Mouse (Mus musculus) hindbrain, embryonic 14.5 days (tissue): Measurements from ENCODE around the gene Vps72. TPM values are rescaled to one million over a fixed set of nuclear protein-coding genes. Genes with fewer than 3 reads are reported as not detected.

Experiments
- ATAC-seq: fragments of 200-750 bp; cut with Nextera tagmentation; 2 replicates; pipeline ENCODE4 v1.8.0; 2017; ENCODE audit warnings: moderate number of reproducible peaks, mild to moderate bottlenecking, moderate TSS enrichment, moderate library complexity; ENCODE audit not compliant: low FRiP score
- DNase-seq: peaks from one replicate; pipeline ENCODE4 v3.0.0-alpha.2; 2015; ENCODE audit warnings: low spot score
- H3K27ac ChIP-seq: fragments of 300-500 bp; sonication (generic); 2 replicates; pipeline ENCODE4 v1.5.1; 2014; ENCODE audit warnings: mild to moderate bottlenecking, moderate library complexity
- H3K27me3 ChIP-seq: fragments of 300-500 bp; sonication (generic); 2 replicates; pipeline ENCODE4 v1.6.1; 2014; ENCODE audit warnings: mild to moderate bottlenecking, low read length, mixed read lengths; ENCODE audit not compliant: control insufficient read depth, insufficient read depth
- H3K36me3 ChIP-seq: fragments of 300-500 bp; sonication (generic); replicated peaks from 2 replicates; pipeline ENCODE4 v1.6.1; 2014; ENCODE audit not compliant: control insufficient read depth, insufficient read depth
- H3K4me1 ChIP-seq: fragments of 300-500 bp; sonication (generic); replicated peaks from 2 replicates; pipeline ENCODE4 v1.6.1; 2014; ENCODE audit warnings: antibody characterized with exemption, low read length, mixed read lengths; ENCODE audit not compliant: control insufficient read depth, insufficient read depth
- H3K4me2 ChIP-seq: fragments of 300-500 bp; sonication (generic); replicated peaks from 2 replicates; pipeline ENCODE4 v1.6.1; 2014; ENCODE audit warnings: mild to moderate bottlenecking, moderate library complexity
- H3K4me3 ChIP-seq: fragments of 300-500 bp; sonication (generic); replicated peaks from 2 replicates; pipeline ENCODE4 v1.5.1; 2014; ENCODE audit warnings: mild to moderate bottlenecking, low read length
- H3K9ac ChIP-seq: fragments of 300-500 bp; sonication (generic); 2 replicates; pipeline ENCODE4 v1.6.1; 2014
- H3K9me3 ChIP-seq: fragments of 300-500 bp; sonication (generic); 2 replicates; pipeline ENCODE4 v1.6.1; 2016; ENCODE audit warnings: low read length; ENCODE audit not compliant: control insufficient read depth
- WGBS: fragments of 180-500 bp; shearing (Covaris S2); extraction: QIAGEN DNeasy Blood & Tissue Kit; methylation state at CpG from one replicate; pipeline ENCODE4 v1.1.7; 2014; 5-methylcytosine and 5-hydroxymethylcytosine counted together
- microRNA-seq: library from miRNA; unstranded; fragments of <30 nt; microRNA quantifications from one replicate; pipeline ENCODE4, GENCODE M21; 2016
- polyA plus RNA-seq: library from polyadenylated mRNA; unstranded; fragments of >200 nt; fragmentation: Nextera tagmentation; extraction: Ambion mirVana; gene quantifications from 2 replicates; pipeline ENCODE4 v1.2.1, GENCODE M21; 2014

The Vps72 gene
- polyA plus RNA-seq, 1 experiment from 2014 or later, result 150 TPM

DNA sequence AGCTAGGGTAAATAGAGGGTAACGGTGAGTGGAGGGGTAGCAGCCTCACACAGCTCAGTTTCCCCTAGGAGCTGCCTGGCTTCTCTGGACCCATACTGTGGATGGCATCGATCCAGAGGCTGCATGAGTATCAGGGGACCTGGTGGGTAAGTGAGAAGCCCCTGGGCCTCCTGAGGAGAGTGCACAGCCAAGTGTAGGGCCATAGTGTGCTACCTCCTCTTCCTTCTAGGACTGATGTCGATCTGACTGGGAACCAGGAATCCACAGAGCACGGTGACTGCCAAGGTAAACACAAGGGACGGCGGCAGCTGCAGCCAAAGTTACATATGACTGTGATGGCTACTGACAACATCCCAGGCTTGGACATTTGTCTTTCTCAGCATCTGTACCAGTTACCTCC, 60.3 kb downstream of the Vps72 start:
- H3K4me3 ChIP-seq, result no peak overlapping the region
- no peak overlapping the region for H3K27ac ChIP-seq
- DNase-seq, result no peak
- peaks cover 6% of the 10 kb centered on the region; the same call in 1 of the 2 replicates for H3K4me1 ChIP-seq
- no peak overlapping the region for H3K4me2 ChIP-seq
- no peaks in the 10 kb centered on the region for H3K9me3 ChIP-seq
- no peak overlapping the region for H3K9ac ChIP-seq
- peaks cover 78% of the 10 kb centered on the region for H3K36me3 ChIP-seq
- WGBS, result 84% methylated on average over 6 of the region's 6 CpGs
- ATAC-seq, result no peak
- peaks cover 38% of the 10 kb centered on the region for H3K27me3 ChIP-seq

Small RNAs within 50 kb of the gene (microRNA-seq; reads per million reads assigned to microRNA genes)
- gene Mir8099-1, result not detected

Other genes starting within 250 kb of the Vps72 start
- 380 and 393 TPM in 2 replicates for gene Psmb4, start 224.1 kb upstream of the Vps72 start, polyA plus RNA-seq
- gene Selenbp1, start 178.0 kb upstream of the Vps72 start, polyA plus RNA-seq, result 9.9 and 12.9 TPM in 2 replicates
- gene Rfx5, start 156.9 kb upstream of the Vps72 start, polyA plus RNA-seq, result 7.4 and 8.9 TPM in 2 replicates
- 25.0 and 28.4 TPM in 2 replicates for gene Pi4kb, start 136.3 kb upstream of the Vps72 start, polyA plus RNA-seq
- gene Zfp687, start 95.6 kb upstream of the Vps72 start, polyA plus RNA-seq, result 19.6 and 21.2 TPM in 2 replicates
- gene Psmd4, start 68.4 kb upstream of the Vps72 start, polyA plus RNA-seq, result 238 and 248 TPM in 2 replicates
- 9.9 and 12.7 TPM in 2 replicates for gene Pip5k1a, start 4.1 kb upstream of the Vps72 start, polyA plus RNA-seq
- gene Tmod4, start 13.5 kb downstream of the Vps72 start, polyA plus RNA-seq, result 0.61 and 1.7 TPM in 2 replicates
- 71.4 and 82.4 TPM in 2 replicates for gene Scnm1, start 23.0 kb downstream of the Vps72 start, polyA plus RNA-seq
- 34.0 and 35.7 TPM in 2 replicates for gene Lysmd1, start 23.1 kb downstream of the Vps72 start, polyA plus RNA-seq
- 2.3 and 2.7 TPM in 2 replicates for gene Tnfaip8l2, start 31.3 kb downstream of the Vps72 start, polyA plus RNA-seq
- 35.8 and 36.5 TPM in 2 replicates for gene Sema6c, start 49.4 kb downstream of the Vps72 start, polyA plus RNA-seq
- 3.0 and 3.9 TPM in 2 replicates for gene Gabpb2, start 106.9 kb downstream of the Vps72 start, polyA plus RNA-seq
- gene Cdc42se1, start 117.7 kb downstream of the Vps72 start, polyA plus RNA-seq, result 65.0 and 70.1 TPM in 2 replicates
- gene Mllt11, start 121.1 kb downstream of the Vps72 start, polyA plus RNA-seq, result 560 and 570 TPM in 2 replicates
- 0.16 TPM in 1 of 2 replicates, not detected in the other for gene Gm128, start 130.6 kb downstream of the Vps72 start, polyA plus RNA-seq
- 0.27 TPM in 1 of 2 replicates, not detected in the other for gene Bnipl, start 140.2 kb downstream of the Vps72 start, polyA plus RNA-seq
- 37.8 and 38.9 TPM in 2 replicates for gene Mindy1, start 170.3 kb downstream of the Vps72 start, polyA plus RNA-seq
- gene Prune1, start 171.1 kb downstream of the Vps72 start, polyA plus RNA-seq, result 63.8 and 66.0 TPM in 2 replicates
- 0.24 and 0.52 TPM in 2 replicates for gene Anxa9, start 196.2 kb downstream of the Vps72 start, polyA plus RNA-seq
- gene Cers2, start 203.8 kb downstream of the Vps72 start, polyA plus RNA-seq, result 81.8 and 88.3 TPM in 2 replicates
- gene Setdb1, start 246.2 kb downstream of the Vps72 start, polyA plus RNA-seq, result 47.6 and 54.2 TPM in 2 replicates